Mouse (Mus musculus) cortical plate, adult 2 months (tissue): ENCODE measurements around the gene Cd36.

Experiments used
- CTCF ChIP-seq: fragments of 200-500 bp; IDR thresholded peaks from 2 replicates; pipeline ENCODE4 v1.5.1; 2011; ENCODE audit warnings: mild to moderate bottlenecking, control low read depth, low read length; ENCODE audit not compliant: insufficient read depth; ENCODE audit errors: extremely low read depth
- POLR2A ChIP-seq: fragments of 200-500 bp; IDR thresholded peaks from 2 replicates; pipeline ENCODE4 v1.6.1; 2011; ENCODE audit warnings: mild to moderate bottlenecking, low read length, control low read depth; ENCODE audit not compliant: insufficient read depth; ENCODE audit errors: extremely low read depth

DNA sequence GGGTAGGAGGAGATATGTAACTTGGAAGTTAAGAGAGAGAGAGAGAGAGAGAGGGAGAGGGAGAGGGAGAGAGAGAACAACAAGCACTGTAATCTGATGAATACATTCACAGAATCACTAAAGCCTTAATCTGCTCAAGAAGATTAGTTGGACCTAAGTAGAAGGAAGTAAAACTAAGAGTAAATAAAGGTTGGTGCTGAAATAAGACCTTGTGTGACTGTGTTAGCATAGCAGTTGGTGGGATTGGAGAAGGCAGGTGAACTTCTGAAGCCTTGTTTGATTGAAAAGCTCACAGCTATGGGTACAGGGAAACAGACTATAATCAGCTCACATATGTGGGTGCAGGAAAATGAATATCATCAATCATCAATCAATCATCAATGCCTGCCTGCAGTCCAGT lies 23.2 kb downstream of the Cd36 start:
- TF ChIP-seq CTCF (no peak), POLR2A (no peak)
